Mouse (Mus musculus) olfactory bulb, adult 2 months (tissue): ENCODE results near the gene Tcf12. TPM values are rescaled to one million over a fixed set of nuclear protein-coding genes. Genes with fewer than 3 reads are reported as not detected.

Experiments
- H3K27ac ChIP-seq: fragments of 200-500 bp; 2 replicates; pipeline ENCODE4 v1.5.1; 2012; ENCODE audit warnings: low read depth, low read length; ENCODE audit not compliant: insufficient read depth
- H3K4me1 ChIP-seq: fragments of 200-500 bp; 2 replicates; pipeline ENCODE4 v1.6.1; 2012; ENCODE audit warnings: low read length; ENCODE audit not compliant: control insufficient read depth, insufficient read depth
- H3K4me3 ChIP-seq: fragments of 200-500 bp; 2 replicates; pipeline ENCODE4 v1.5.1; 2012; ENCODE audit warnings: mild to moderate bottlenecking, low read depth, low read length, moderate library complexity; ENCODE audit not compliant: insufficient read depth
- CTCF ChIP-seq: fragments of 200-500 bp; IDR thresholded peaks from 2 replicates; pipeline ENCODE4 v1.5.1; 2012; ENCODE audit warnings: low read depth, mild to moderate bottlenecking, low read length, moderate library complexity; ENCODE audit not compliant: insufficient read depth
- POLR2A ChIP-seq: fragments of 200-500 bp; IDR thresholded peaks from 2 replicates; pipeline ENCODE4 v1.6.1; 2012; ENCODE audit warnings: mild to moderate bottlenecking, low read depth, low read length, moderate library complexity; ENCODE audit not compliant: insufficient read depth
- WGBS: fragments of 180-500 bp; shearing (Covaris S2); methylation state at CpG from one replicate; pipeline ENCODE4 v1.1.7; 2018; 5-methylcytosine and 5-hydroxymethylcytosine counted together
- polyA plus RNA-seq: library from polyadenylated mRNA; stranded (reverse); fragments of >200 nt; gene quantifications from 2 replicates; pipeline ENCODE4 v1.2.4, GENCODE M21; 2012; ENCODE audit warnings: low replicate concordance; ENCODE audit not compliant: missing spikeins, insufficient read depth, insufficient read length

Gene Tcf12
- polyA plus RNA-seq, 1 experiment = not detected

DNA sequence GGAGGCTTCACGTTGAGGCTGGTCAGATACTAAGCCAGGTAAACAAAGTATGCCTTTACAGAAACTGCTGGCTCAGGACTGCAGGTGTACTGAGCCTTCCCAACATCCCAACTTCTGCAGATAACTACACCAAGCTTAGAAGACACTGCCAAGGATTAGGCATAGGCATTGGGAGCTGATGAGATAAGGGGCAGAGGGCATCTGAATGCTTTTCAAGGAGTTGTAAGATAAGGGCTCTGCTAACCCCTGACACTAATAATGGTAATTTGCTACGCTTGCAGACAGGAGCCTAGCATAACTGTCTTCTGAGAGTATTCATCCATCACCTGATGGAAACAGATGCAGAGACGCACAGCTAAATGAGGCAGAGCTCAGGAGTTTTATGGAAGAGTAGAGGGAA, 257.8 kb downstream of the Tcf12 start:
- Histone ChIP-seq H3K4me3 (no peak overlapping the region), H3K4me1 (no peaks in the 10 kb centered on the region), H3K27ac (no peak overlapping the region)
- no peak for TF ChIP-seq POLR2A
- no peak for TF ChIP-seq CTCF
- WGBS = 70% methylated on average over 3 of the region's 3 CpGs

DNA sequence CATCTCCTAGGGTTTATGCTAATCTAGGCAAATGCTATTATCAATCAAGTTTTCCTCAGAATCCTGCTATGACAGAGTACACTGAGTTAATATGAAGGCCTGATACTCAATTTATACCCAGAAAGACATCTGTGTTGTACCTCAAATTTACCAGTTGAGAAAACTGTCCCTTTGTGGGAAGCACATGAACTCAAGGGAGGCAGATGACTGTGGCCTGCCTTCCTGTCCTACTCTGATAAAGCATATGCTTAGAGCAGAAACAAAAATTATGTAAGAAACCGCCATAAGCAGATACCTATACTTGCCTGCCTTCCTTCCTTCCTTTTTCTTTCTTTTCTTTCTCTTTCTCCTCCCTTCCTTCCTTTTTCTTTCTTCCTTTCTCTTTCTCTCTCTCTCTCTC, 261.4 kb downstream of the Tcf12 start:
- TF ChIP-seq POLR2A (no peak), CTCF (no peak)
- WGBS = 93% methylated on average over 1 of the region's 1 CpGs
- Histone ChIP-seq H3K4me3 (no peak overlapping the region), H3K27ac (no peak overlapping the region), H3K4me1 (no peaks in the 10 kb centered on the region)

DNA sequence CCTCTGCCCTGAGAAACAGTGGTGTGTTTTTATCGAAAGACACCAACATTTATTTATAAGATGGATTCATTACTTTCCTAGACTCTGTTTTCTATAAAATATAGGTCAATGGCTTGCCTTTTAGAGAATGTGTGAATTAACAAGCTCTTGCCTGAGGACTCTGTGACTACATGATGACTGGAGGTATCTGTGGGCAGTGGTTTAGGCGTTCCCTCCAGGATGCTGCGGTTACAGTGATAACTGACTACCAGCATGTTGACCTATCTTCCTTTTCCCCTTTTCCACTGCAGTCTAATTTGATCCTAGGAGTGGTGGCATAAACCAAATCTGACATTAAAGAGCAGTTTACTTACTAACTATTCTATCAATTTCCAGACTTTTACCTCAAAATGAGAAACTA, 263.3 kb downstream of the Tcf12 start:
- no peak overlapping the region for H3K27ac ChIP-seq
- 88% methylated on average over 3 of the region's 3 CpGs for WGBS
- no peaks in the 10 kb centered on the region for H3K4me1 ChIP-seq
- H3K4me3 ChIP-seq = no peak overlapping the region
- TF ChIP-seq POLR2A (no peak), CTCF (no peak)

DNA sequence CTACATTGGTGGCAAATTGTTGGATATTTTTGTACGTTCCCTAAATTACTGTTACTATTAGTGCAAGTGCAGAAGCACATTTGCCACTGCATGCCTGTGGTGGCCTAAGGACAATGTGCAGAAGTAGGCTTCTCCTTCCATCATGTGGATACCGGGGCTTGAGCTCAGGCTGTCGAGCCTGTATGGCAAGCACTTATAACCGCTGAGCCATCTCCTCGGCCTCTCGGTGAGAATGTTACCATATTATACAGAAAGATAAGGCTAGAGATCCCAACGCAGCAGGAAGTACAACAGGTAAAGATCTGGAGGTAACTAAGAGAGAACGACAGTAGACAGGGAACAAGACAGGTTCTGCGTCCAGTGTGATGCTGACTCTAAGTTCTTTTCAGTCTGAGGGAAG, 263.8 kb downstream of the Tcf12 start:
- H3K27ac ChIP-seq = no peak overlapping the region
- no peak for TF ChIP-seq POLR2A
- TF ChIP-seq CTCF = no peak
- H3K4me3 ChIP-seq = no peak overlapping the region
- no peaks in the 10 kb centered on the region for H3K4me1 ChIP-seq
- WGBS = 97% methylated on average over 9 of the region's 9 CpGs

DNA sequence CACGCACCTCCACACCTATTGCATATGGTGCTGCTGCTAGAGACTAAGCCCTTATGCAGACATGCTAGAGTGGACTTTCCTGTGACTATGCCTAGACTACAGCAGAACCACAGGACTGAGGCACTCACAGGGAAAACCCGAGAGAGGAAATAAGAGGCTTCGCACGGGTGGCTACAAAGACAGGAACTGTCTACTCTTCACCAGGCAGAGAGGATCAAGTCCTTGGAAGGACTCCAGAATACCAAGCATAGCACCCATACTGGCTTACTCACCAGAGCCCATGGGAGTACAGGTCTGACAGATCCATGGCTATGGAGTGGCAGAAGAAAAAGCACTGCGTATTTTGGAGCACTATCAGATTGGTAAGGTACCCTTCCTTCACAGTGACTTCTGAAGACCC, 269.8 kb downstream of the Tcf12 start:
- Histone ChIP-seq H3K4me3 (no peak overlapping the region), H3K27ac (no peak overlapping the region), H3K4me1 (no peaks in the 10 kb centered on the region)
- WGBS = 90% methylated on average over 5 of the region's 5 CpGs
- no peak for TF ChIP-seq CTCF
- no peak for TF ChIP-seq POLR2A

GRCm38 (mm10) chr9:71837366-71837765, 274.3 kb downstream of the Tcf12 start:
- 56% methylated on average over 5 of the region's 5 CpGs for WGBS
- H3K27ac ChIP-seq = no peak overlapping the region
- TF ChIP-seq CTCF = no peak
- TF ChIP-seq POLR2A = no peak
- H3K4me3 ChIP-seq = no peak overlapping the region
- H3K4me1 ChIP-seq = no peaks in the 10 kb centered on the region

DNA sequence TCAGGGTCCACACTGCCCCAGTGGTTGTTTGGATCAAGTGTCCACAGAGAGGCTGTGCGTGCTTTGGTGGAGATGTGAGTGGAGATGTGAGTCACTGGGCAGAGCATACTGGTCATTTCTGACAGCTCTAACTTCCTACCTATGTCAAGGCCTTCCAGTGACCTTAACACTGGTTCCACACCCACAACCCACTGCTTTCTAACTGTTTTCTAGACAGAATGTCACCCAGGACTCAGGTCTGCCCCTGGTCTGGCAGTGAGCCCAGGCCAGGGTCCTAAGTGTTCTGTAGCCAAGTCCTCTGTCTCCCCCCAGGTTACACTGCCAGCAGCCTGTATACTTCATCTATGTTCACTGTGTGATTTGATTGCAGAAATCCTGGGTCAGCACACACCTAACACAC, 275.3 kb downstream of the Tcf12 start:
- TF ChIP-seq CTCF (no peak), POLR2A (no peak)
- Histone ChIP-seq H3K4me3 (no peak overlapping the region), H3K4me1 (no peaks in the 10 kb centered on the region), H3K27ac (no peak overlapping the region)
- WGBS = 96% methylated on average over 1 of the region's 1 CpGs

GRCm38 (mm10) chr9:71835203-71835815, 276.4 kb downstream of the Tcf12 start:
- 78% methylated on average over 2 of the region's 2 CpGs for WGBS
- no peak overlapping the region for H3K4me3 ChIP-seq
- TF ChIP-seq CTCF (no peak), POLR2A (no peak)
- H3K27ac ChIP-seq = no peak overlapping the region
- H3K4me1 ChIP-seq = no peaks in the 10 kb centered on the region

GRCm38 (mm10) chr9:71834707-71835106, 277.0 kb downstream of the Tcf12 start:
- no peaks in the 10 kb centered on the region for H3K4me1 ChIP-seq
- WGBS = 79% methylated on average over 4 of the region's 4 CpGs
- TF ChIP-seq CTCF (no peak), POLR2A (no peak)
- no peak overlapping the region for H3K27ac ChIP-seq
- H3K4me3 ChIP-seq = no peak overlapping the region
